Mouse (Mus musculus) hindbrain, embryonic 15.5 days (tissue): ENCODE data around the gene Crim1. TPM values are rescaled to one million over a fixed set of nuclear protein-coding genes. Genes with fewer than 3 reads are reported as not detected.

Experiments used
- ATAC-seq: fragments of 200-750 bp; cut with Nextera tagmentation; 2 replicates; pipeline ENCODE4 v1.8.0; 2017; ENCODE audit warnings: low read depth, moderate number of reproducible peaks, moderate TSS enrichment; ENCODE audit not compliant: low FRiP score
- H3K27ac ChIP-seq: fragments of 300-500 bp; sonication (generic); replicated peaks from 2 replicates; pipeline ENCODE4 v1.5.1; 2015; ENCODE audit warnings: mild to moderate bottlenecking, inconsistent platforms
- H3K27me3 ChIP-seq: fragments of 300-500 bp; sonication (generic); 2 replicates; pipeline ENCODE4 v1.6.1; 2015; ENCODE audit warnings: control low read depth, inconsistent platforms
- H3K36me3 ChIP-seq: fragments of 300-500 bp; sonication (generic); 2 replicates; pipeline ENCODE4 v1.6.1; 2015; ENCODE audit warnings: control low read depth, inconsistent platforms
- H3K4me1 ChIP-seq: fragments of 300-500 bp; sonication (generic); replicated peaks from 2 replicates; pipeline ENCODE4 v1.6.1; 2015; ENCODE audit warnings: control low read depth, inconsistent platforms
- H3K4me2 ChIP-seq: fragments of 300-500 bp; sonication (generic); 2 replicates; pipeline ENCODE4 v1.6.1; 2015; ENCODE audit warnings: moderate library complexity, mild to moderate bottlenecking, inconsistent platforms
- H3K4me3 ChIP-seq: fragments of 300-500 bp; sonication (generic); 2 replicates; pipeline ENCODE4 v1.5.1; 2015; ENCODE audit warnings: mild to moderate bottlenecking, inconsistent platforms
- H3K9ac ChIP-seq: fragments of 300-500 bp; sonication (generic); 2 replicates; pipeline ENCODE4 v1.6.1; 2015; ENCODE audit warnings: inconsistent platforms
- H3K9me3 ChIP-seq: fragments of 300-500 bp; sonication (generic); 2 replicates; pipeline ENCODE4 v1.6.1; 2016; ENCODE audit warnings: control low read depth, inconsistent platforms
- WGBS: fragments of 180-500 bp; shearing (Covaris S2); methylation state at CpG from one replicate; pipeline ENCODE4 v1.1.7; 2015; 5-methylcytosine and 5-hydroxymethylcytosine counted together
- polyA plus RNA-seq: library from polyadenylated mRNA; unstranded; fragments of >200 nt; fragmentation: Nextera tagmentation; extraction: Ambion mirVana; gene quantifications from 2 replicates; pipeline ENCODE4 v1.2.1, GENCODE M21; 2015

Crim1 gene
- polyA plus RNA-seq, 1 experiment from 2014 or later, result 15.5 TPM

DNA sequence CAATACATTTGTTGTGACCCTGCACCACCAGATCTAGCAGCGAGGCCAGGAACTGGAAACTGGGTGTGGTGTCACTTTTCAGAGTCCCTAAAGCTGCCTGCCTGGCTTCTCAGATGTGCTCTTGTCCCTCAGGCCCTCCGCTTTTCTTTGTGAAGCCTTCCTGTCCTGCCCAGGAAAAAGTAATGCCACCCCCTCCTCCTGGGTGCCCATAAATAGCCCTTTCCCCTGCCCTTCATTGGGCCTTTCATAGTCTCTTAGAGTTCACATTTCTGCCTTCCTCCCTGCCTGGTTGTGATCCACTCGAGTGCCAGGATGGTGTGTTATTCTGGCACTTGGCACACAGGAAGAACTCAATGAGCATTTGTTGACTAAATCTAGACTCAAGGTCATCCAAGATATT, 16.5 kb downstream of the Crim1 start:
- no peak overlapping the region for H3K27ac ChIP-seq
- H3K4me1 ChIP-seq, result peaks cover 20% of the 10 kb centered on the region; the same call in 1 of the 2 replicates
- no peaks in the 10 kb centered on the region for H3K9me3 ChIP-seq
- H3K27me3 ChIP-seq, result no peaks in the 10 kb centered on the region
- no peak overlapping the region for H3K4me2 ChIP-seq
- 76% methylated on average over 3 of the region's 3 CpGs for WGBS
- ATAC-seq, result no peak
- no peak overlapping the region for H3K4me3 ChIP-seq
- no peak overlapping the region for H3K9ac ChIP-seq
- H3K36me3 ChIP-seq, result no peaks in the 10 kb centered on the region

- Histone ChIP-seq H3K36me3 (no peaks in the 10 kb centered on the region), H3K9me3 (no peaks in the 10 kb centered on the region), H3K27ac (no peak overlapping the region), H3K4me3 (no peak overlapping the region), H3K4me2 (no peak overlapping the region), H3K27me3 (no peaks in the 10 kb centered on the region), H3K9ac (no peak overlapping the region), H3K4me1 (peaks cover 21% of the 10 kb centered on the region; the same call in 1 of the 2 replicates)
- 79% methylated on average over 6 of the region's 6 CpGs for WGBS
- no peak for ATAC-seq
Observed at GRCm38 (mm10) chr17:78217406-78217805, 17.4 kb downstream of the Crim1 start.

GRCm38 (mm10) chr17:78218506-78219232, 18.6 kb downstream of the Crim1 start:
- H3K4me3 ChIP-seq, result no peak overlapping the region
- peaks cover 17% of the 10 kb centered on the region; the same call in 1 of the 2 replicates for H3K4me1 ChIP-seq
- no peak for ATAC-seq
- no peaks in the 10 kb centered on the region for H3K36me3 ChIP-seq
- H3K9ac ChIP-seq, result no peak overlapping the region
- H3K27ac ChIP-seq, result no peak overlapping the region
- no peaks in the 10 kb centered on the region for H3K27me3 ChIP-seq
- H3K4me2 ChIP-seq, result no peak overlapping the region
- H3K9me3 ChIP-seq, result no peaks in the 10 kb centered on the region
- 91% methylated on average over 10 of the region's 10 CpGs for WGBS

DNA sequence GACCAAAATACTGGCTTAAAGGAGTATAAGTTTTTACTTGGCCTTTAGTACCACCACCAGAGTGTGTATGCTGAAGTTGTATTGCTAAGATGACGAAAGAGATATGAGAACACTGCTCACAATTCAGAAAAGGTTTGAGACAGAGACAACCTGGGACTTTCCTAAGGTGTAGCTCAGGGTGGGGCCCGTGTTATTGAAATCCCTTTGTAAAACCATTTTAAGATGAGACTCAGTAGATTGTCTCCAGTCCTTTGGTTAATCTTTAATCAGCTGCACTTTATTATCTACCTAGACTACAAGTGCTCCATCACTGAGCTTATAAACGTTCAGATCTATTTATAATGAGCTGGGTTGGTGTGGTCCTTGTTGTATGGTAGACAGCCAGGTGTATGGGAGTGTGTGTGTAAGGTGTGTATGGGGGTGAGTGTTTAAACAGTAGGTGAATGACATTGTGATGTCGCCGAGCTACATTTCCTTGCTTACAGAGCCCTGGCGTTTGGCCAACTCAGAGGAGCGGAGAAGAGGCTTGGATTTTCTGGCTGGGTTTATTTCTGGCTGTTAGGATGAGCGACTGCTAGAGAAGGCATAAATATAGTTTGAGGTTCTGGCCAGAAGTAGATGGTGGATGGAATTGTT, 21.1 kb downstream of the Crim1 start:
- Histone ChIP-seq H3K9ac (no peak overlapping the region), H3K4me2 (no peak overlapping the region), H3K27me3 (no peaks in the 10 kb centered on the region), H3K4me3 (no peak overlapping the region), H3K27ac (no peak overlapping the region), H3K9me3 (no peaks in the 10 kb centered on the region), H3K36me3 (no peaks in the 10 kb centered on the region), H3K4me1 (peaks cover 34% of the 10 kb centered on the region)
- no peak for ATAC-seq
- WGBS, result 69% methylated on average over 8 of the region's 8 CpGs

DNA sequence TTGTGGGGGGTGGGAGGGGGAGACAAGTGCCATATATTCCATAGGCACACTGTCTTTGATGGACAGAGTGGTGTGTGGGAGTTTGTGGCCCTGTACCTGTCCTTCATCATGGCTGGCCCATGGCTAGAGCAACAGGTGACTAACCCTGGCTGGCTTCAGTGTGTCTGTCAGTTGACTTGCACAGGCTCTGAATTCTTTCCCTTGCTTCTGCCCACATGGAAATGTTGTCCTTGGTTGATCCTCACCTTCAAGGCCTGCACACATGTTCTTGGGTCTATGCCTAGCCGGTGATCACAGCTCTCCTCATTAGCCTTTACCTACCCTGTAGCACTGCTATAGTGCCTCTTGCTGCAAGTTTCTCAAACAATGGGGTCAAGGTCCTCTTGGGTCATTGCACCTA, 21.8 kb downstream of the Crim1 start:
- no peaks in the 10 kb centered on the region for H3K27me3 ChIP-seq
- no peaks in the 10 kb centered on the region for H3K9me3 ChIP-seq
- H3K4me2 ChIP-seq, result no peak overlapping the region
- WGBS, result 87% methylated on average over 1 of the region's 1 CpGs
- no peak overlapping the region for H3K4me3 ChIP-seq
- no peaks in the 10 kb centered on the region for H3K36me3 ChIP-seq
- H3K4me1 ChIP-seq, result peaks cover 34% of the 10 kb centered on the region
- no peak overlapping the region for H3K27ac ChIP-seq
- no peak overlapping the region for H3K9ac ChIP-seq
- ATAC-seq, result no peak

DNA sequence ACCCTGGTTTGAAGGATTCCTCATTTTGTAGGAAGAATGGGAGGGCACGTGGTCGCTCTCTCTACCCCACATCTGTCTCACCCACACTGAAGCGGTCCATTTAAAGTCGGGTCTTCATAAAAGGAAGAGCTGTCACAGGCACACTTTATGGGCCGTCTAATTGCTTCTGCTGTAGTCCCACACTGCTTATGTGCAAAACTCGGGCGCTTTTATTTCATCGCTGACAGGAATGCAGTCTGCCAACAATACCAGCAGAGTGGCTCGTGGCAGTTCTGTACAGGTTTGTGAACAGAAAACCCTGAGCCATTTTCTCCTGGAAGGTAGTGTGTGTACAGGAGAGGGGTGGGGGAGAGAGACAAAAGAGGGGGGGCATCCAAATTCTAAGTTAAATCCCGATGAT, 23.9 kb downstream of the Crim1 start:
- Histone ChIP-seq H3K36me3 (no peaks in the 10 kb centered on the region), H3K4me3 (no peak overlapping the region), H3K4me1 (peaks cover 34% of the 10 kb centered on the region), H3K9ac (no peak overlapping the region), H3K4me2 (peak overlapping the region; percentile 24; the same call in 1 of the 2 replicates), H3K27me3 (no peaks in the 10 kb centered on the region), H3K27ac (0 out of 2 replicates have a peak overlapping the region, but pooled peaks have one; percentile 49), H3K9me3 (no peaks in the 10 kb centered on the region)
- WGBS, result 38% methylated on average over 10 of the region's 10 CpGs
- peak; percentile 62 for ATAC-seq

DNA sequence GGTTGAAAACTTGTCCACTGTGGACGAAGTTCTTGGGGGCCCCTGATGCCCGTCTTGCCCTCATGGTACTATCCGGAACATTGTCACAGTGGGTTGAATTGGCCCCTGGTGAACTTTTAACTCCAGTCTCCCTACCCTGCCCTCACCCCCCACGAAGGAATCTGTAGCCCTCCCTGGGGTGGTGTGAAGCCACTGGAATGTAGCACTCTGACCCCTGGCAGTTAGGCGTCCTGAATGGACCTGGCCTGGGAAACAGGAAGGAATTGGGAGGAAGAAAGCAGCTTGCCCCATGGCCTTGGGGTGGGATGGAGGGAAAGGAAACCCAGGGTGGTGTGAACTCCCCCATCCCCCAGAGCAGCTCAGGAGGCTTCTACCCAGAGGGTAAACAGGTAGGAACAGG, 25.5 kb downstream of the Crim1 start:
- Histone ChIP-seq H3K9ac (no peak overlapping the region), H3K4me2 (no peak overlapping the region), H3K4me3 (no peak overlapping the region), H3K27ac (no peak overlapping the region), H3K36me3 (no peaks in the 10 kb centered on the region), H3K27me3 (no peaks in the 10 kb centered on the region), H3K4me1 (peaks cover 31% of the 10 kb centered on the region), H3K9me3 (no peaks in the 10 kb centered on the region)
- ATAC-seq, result no peak
- WGBS, result 71% methylated on average over 5 of the region's 5 CpGs

GRCm38 (mm10) chr17:78227211-78227610, 27.2 kb downstream of the Crim1 start:
- H3K4me1 ChIP-seq, result peaks cover 27% of the 10 kb centered on the region
- no peaks in the 10 kb centered on the region for H3K36me3 ChIP-seq
- H3K9ac ChIP-seq, result no peak overlapping the region
- WGBS, result 86% methylated on average over 3 of the region's 3 CpGs
- H3K4me3 ChIP-seq, result no peak overlapping the region
- H3K4me2 ChIP-seq, result no peak overlapping the region
- ATAC-seq, result no peak
- no peaks in the 10 kb centered on the region for H3K27me3 ChIP-seq
- no peak overlapping the region for H3K27ac ChIP-seq
- no peaks in the 10 kb centered on the region for H3K9me3 ChIP-seq

DNA sequence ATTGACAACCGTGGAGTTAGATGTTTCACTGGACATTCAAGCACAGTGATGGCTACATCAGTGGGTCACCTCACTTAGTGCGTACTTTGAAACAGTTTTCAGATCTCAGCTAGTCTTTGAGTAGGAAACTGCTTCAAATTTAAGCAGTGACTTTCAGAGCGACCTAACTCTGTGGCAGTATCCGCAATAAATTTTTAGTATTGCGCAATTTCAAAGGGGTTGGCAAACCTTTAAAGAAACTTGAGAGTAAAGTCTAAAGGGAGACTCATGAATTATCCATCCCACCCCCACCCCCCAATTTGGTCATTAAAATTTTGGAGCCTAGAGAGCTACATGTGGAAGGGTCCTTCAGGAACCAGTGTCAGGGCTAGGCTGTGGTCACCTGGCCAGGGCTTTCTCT, 31.5 kb downstream of the Crim1 start:
- WGBS, result 97% methylated on average over 5 of the region's 5 CpGs
- Histone ChIP-seq H3K9me3 (no peaks in the 10 kb centered on the region), H3K9ac (no peak overlapping the region), H3K27me3 (no peaks in the 10 kb centered on the region), H3K36me3 (no peaks in the 10 kb centered on the region), H3K4me3 (no peak overlapping the region), H3K27ac (no peak overlapping the region), H3K4me2 (no peak overlapping the region), H3K4me1 (peaks cover 19% of the 10 kb centered on the region)
- ATAC-seq, result no peak

DNA sequence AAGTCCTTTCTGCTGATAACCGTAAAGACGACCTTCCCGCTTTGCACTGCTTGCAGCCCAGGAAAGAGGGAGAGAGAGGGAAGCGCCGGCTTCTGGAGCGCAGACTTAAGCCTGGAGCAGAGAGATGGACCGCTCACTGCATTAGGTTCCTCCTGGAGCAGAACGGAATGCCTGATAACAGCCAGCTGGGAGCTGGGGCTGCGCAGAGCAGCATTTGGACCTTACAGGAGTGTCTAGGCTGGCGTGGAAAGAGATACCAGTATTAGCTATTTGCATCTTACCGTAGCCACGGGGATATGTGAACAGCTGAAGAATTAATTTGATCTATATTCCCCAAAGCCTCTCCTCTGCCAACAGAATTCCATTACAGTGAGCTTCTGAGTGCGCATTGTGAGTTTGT, 32.7 kb downstream of the Crim1 start:
- no peaks in the 10 kb centered on the region for H3K27me3 ChIP-seq
- WGBS, result 52% methylated on average over 13 of the region's 13 CpGs
- H3K9me3 ChIP-seq, result no peaks in the 10 kb centered on the region
- peak overlapping the region; percentile 63 for H3K27ac ChIP-seq
- ATAC-seq, result peak; percentile 65
- peaks cover 19% of the 10 kb centered on the region for H3K4me1 ChIP-seq
- H3K36me3 ChIP-seq, result no peaks in the 10 kb centered on the region
- H3K4me3 ChIP-seq, result no peak overlapping the region
- H3K4me2 ChIP-seq, result peak overlapping the region; percentile 23
- no peak overlapping the region for H3K9ac ChIP-seq

DNA sequence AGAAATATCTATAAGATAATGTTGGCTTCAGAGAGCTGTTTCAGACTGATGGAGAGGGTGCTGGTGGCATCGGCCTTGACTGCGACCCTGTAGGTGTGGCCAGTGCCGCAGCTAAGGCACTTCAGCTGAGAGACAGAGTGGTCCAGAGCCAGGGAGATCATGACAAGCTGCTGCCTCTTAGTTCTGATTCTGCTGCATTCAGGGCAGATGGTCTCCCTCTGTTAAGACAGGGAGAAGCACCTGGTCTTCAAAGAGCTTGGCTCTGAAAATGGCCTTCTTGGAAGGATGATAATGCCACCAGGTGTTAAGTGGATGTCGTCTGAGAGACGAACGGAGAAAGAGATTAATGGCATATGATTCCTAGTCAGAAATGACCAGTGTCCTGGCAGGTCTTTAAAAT, 33.8 kb downstream of the Crim1 start:
- no peak overlapping the region for H3K9ac ChIP-seq
- H3K4me3 ChIP-seq, result no peak overlapping the region
- H3K9me3 ChIP-seq, result no peaks in the 10 kb centered on the region
- peaks cover 19% of the 10 kb centered on the region for H3K4me1 ChIP-seq
- 79% methylated on average over 6 of the region's 6 CpGs for WGBS
- no peak overlapping the region for H3K27ac ChIP-seq
- no peaks in the 10 kb centered on the region for H3K27me3 ChIP-seq
- H3K36me3 ChIP-seq, result no peaks in the 10 kb centered on the region
- H3K4me2 ChIP-seq, result no peak overlapping the region
- no peak for ATAC-seq

DNA sequence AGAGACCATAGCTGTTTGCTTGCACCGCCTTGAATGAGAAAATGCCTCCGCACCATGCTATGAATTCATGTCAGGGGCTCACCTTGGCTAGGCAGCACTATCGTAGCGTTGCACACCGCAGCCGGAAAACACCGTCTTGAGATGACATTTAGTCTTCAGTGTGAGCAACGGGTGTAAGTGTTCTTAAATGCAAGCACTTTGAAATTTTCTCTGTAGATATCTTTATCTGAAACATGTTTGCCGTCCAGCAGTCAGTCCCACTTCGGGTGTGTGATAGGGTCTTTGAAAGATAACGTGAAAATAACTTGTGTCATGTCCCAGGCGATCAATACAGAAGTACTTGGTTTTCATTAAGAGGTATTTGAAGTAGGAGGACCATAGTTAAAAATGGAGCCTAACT, 36.1 kb downstream of the Crim1 start:
- Histone ChIP-seq H3K27me3 (no peaks in the 10 kb centered on the region), H3K27ac (no peak overlapping the region), H3K4me1 (peaks cover 19% of the 10 kb centered on the region), H3K9ac (no peak overlapping the region), H3K4me2 (no peak overlapping the region), H3K9me3 (no peaks in the 10 kb centered on the region), H3K4me3 (no peak overlapping the region), H3K36me3 (no peaks in the 10 kb centered on the region)
- no peak for ATAC-seq
- WGBS, result 92% methylated on average over 12 of the region's 12 CpGs
